Mouse (Mus musculus): ENCODE data around the gene Phkg2.

DNA sequence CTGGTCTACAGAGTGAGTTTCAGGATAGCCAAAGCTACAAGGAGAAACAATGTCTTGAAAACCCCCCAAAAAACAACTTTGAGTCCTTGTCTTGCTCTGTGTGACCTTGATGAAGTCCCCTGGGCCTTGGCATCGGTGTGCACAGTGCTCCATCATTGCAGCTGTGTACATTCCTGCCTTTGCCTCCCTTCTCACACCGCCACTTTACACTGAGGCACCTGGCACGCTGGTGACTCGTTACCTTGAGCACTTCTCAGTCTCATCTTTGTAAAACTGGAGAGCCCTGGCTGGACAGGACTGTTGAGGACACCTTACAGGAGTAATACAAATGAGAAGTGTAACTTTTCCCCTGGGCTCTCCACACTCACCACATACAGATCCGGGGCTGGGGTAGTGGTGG is 14.1 kb downstream of the Phkg2 start:
- TF ChIP-seq POLR2A (IDR thresholded peaks at IDR 0.05; ENCODE audit: insufficient read length, low read depth), result no peak
- TF ChIP-seq TCF12 (IDR thresholded peaks at IDR 0.05; ENCODE audit: insufficient read depth, poor library complexity, severe bottlenecking), result no peak
- TF ChIP-seq E2F4 (IDR thresholded peaks at IDR 0.05; ENCODE audit: insufficient read depth), result no peak
- TF ChIP-seq REST (IDR thresholded peaks at IDR 0.05; ENCODE audit: insufficient read depth, insufficient read length), result no peak
